Mouse (Mus musculus): Measurements from ENCODE around the gene Twf2.
"Not testable (repeated sequence)": the region's sequence is repeated elsewhere in the genome, so short reads cannot be mapped to it uniquely, and the experiment has no call there.

Gene Twf2

GRCm38 (mm10) chr9:106202819-106203636 is at the start of gene Twf2:
Twf2 (plus strand) TSS chr9:106203108.
- peak; percentile 88 to 92 for DNase-seq

GRCm38 (mm10) chr9:106154106-106154505 is 48.8 kb upstream of the Twf2 start:
- DNase-seq, result no peak

- peak; percentile 14 to 33 for DNase-seq
Measured at GRCm38 (mm10) chr9:106156419-106156818, 46.5 kb upstream of the Twf2 start.

GRCm38 (mm10) chr9:106156921-106157622 is 45.8 kb upstream of the Twf2 start:
- no peak for DNase-seq

- DNase-seq, result no peak
Measured at GRCm38 (mm10) chr9:106157623-106157925, 45.3 kb upstream of the Twf2 start.

GRCm38 (mm10) chr9:106158037-106158491 is 44.8 kb upstream of the Twf2 start, which contains the start of gene Glyctk:
Glyctk (minus strand) TSS chr9:106158138.
- DNase-seq, result no peak

GRCm38 (mm10) chr9:106159237-106159636 is 43.7 kb upstream of the Twf2 start:
- DNase-seq, result no peak

- DNase-seq, result peak; percentile 83 to 91
Measured at GRCm38 (mm10) chr9:106159784-106160301, 43.1 kb upstream of the Twf2 start.

GRCm38 (mm10) chr9:106160426-106160825 is 42.5 kb upstream of the Twf2 start:
- DNase-seq, result no peak

- no peak for DNase-seq
Measured at GRCm38 (mm10) chr9:106166709-106167108, 36.2 kb upstream of the Twf2 start.

- no peak for DNase-seq
Measured at GRCm38 (mm10) chr9:106167241-106167640, 35.7 kb upstream of the Twf2 start.

GRCm38 (mm10) chr9:106167703-106168102 is 35.2 kb upstream of the Twf2 start:
- no peak for DNase-seq

GRCm38 (mm10) chr9:106169006-106169405 is 33.9 kb upstream of the Twf2 start:
- not testable (repeated sequence) for DNase-seq

- no peak for DNase-seq
Measured at GRCm38 (mm10) chr9:106169917-106170316, 33.0 kb upstream of the Twf2 start.

GRCm38 (mm10) chr9:106170556-106171345 is 32.2 kb upstream of the Twf2 start, which contains the start of gene Wdr82:
Wdr82 (plus strand) TSS chr9:106170928.
- DNase-seq, result peak; percentile 85 to 86

- peak in 1 of 2 experiments; percentile 46 for DNase-seq
Measured at GRCm38 (mm10) chr9:106171346-106172158, 31.4 kb upstream of the Twf2 start.

GRCm38 (mm10) chr9:106172527-106172926 is 30.4 kb upstream of the Twf2 start:
- DNase-seq, result no peak

- no peak for DNase-seq
Measured at GRCm38 (mm10) chr9:106173363-106173762, 29.5 kb upstream of the Twf2 start.

- DNase-seq, result no peak
Measured at GRCm38 (mm10) chr9:106175552-106176200, 27.2 kb upstream of the Twf2 start.

- DNase-seq, result no peak
Measured at GRCm38 (mm10) chr9:106176769-106177168, 26.1 kb upstream of the Twf2 start.

- no peak for DNase-seq
Measured at GRCm38 (mm10) chr9:106177799-106178198, 25.1 kb upstream of the Twf2 start.

Data from spleen, adult 18-20 months (tissue).